Mouse (Mus musculus) limb, embryonic 14.5 days (tissue): Measurements from ENCODE around the gene Ncoa1. TPM values are rescaled to one million over a fixed set of nuclear protein-coding genes. Genes with fewer than 3 reads are reported as not detected.

Experiments
- ATAC-seq: fragments of 200-750 bp; cut with Nextera tagmentation; 2 replicates; pipeline ENCODE4 v1.8.0; 2017; ENCODE audit warnings: low read depth, moderate number of reproducible peaks, moderate TSS enrichment; ENCODE audit not compliant: low FRiP score
- DNase-seq: peaks from one replicate; pipeline ENCODE4 v3.0.0-alpha.2; 2015; ENCODE audit warnings: low spot score
- H3K27ac ChIP-seq: fragments of 300-500 bp; sonication (generic); replicated peaks from 2 replicates; pipeline ENCODE4 v1.5.1; 2014; ENCODE audit warnings: low read depth, mild to moderate bottlenecking, low read length, moderate library complexity, mixed read lengths
- H3K27me3 ChIP-seq: fragments of 300-500 bp; sonication (generic); 2 replicates; pipeline ENCODE4 v1.6.1; 2014; ENCODE audit warnings: low read length, mixed read lengths; ENCODE audit not compliant: control insufficient read depth, insufficient read depth
- H3K36me3 ChIP-seq: fragments of 300-500 bp; sonication (generic); 2 replicates; pipeline ENCODE4 v1.6.1; 2014; ENCODE audit warnings: mild to moderate bottlenecking, low read length, moderate library complexity, mixed read lengths; ENCODE audit not compliant: control insufficient read depth, insufficient read depth
- H3K4me1 ChIP-seq: fragments of 300-500 bp; sonication (generic); 2 replicates; pipeline ENCODE4 v1.6.1; 2014; ENCODE audit warnings: antibody characterized with exemption, low read length, mixed read lengths; ENCODE audit not compliant: control insufficient read depth, insufficient read depth
- H3K4me2 ChIP-seq: fragments of 300-500 bp; sonication (generic); replicated peaks from 2 replicates; pipeline ENCODE4 v1.6.1; 2014; ENCODE audit warnings: low read depth, mild to moderate bottlenecking, low read length, moderate library complexity; ENCODE audit not compliant: severe bottlenecking
- H3K4me3 ChIP-seq: fragments of 300-500 bp; sonication (generic); replicated peaks from 2 replicates; pipeline ENCODE4 v1.5.1; 2014; ENCODE audit warnings: low read length
- H3K9ac ChIP-seq: fragments of 300-500 bp; sonication (generic); 2 replicates; pipeline ENCODE4 v1.6.1; 2014; ENCODE audit warnings: mild to moderate bottlenecking, low read depth, low read length, moderate library complexity; ENCODE audit not compliant: severe bottlenecking
- H3K9me3 ChIP-seq: fragments of 300-500 bp; sonication (generic); 2 replicates; pipeline ENCODE4 v1.6.1; 2016; ENCODE audit warnings: low read length; ENCODE audit not compliant: control insufficient read depth
- POLR2A ChIP-seq: fragments of 200-500 bp; IDR thresholded peaks from 2 replicates; pipeline ENCODE4 v1.8.0; 2012; ENCODE audit warnings: inconsistent platforms, mild to moderate bottlenecking, moderate library complexity, borderline replicate concordance; ENCODE audit not compliant: insufficient read depth, insufficient read length; ENCODE audit errors: extremely low read depth
- WGBS: fragments of 180-500 bp; shearing (Covaris S2); extraction: QIAGEN DNeasy Blood & Tissue Kit; methylation state at CpG from one replicate; pipeline ENCODE4 v1.1.7; 2014; 5-methylcytosine and 5-hydroxymethylcytosine counted together
- polyA plus RNA-seq, 2 experiments: library from polyadenylated mRNA; depleted of rRNA in 1 of 2; stranded (reverse) in 1 of 2; unstranded in 1 of 2; fragments of >200 nt; fragmentation: Nextera tagmentation in 1 of 2; extraction: Ambion mirVana in 1 of 2; gene quantifications; 2 replicates each; pipeline versions ENCODE4 v1.2.1 to v1.2.3; 2012 to 2014

The Ncoa1 gene
- polyA plus RNA-seq, 2 experiments = 26.3 to 26.9 TPM

DNA sequence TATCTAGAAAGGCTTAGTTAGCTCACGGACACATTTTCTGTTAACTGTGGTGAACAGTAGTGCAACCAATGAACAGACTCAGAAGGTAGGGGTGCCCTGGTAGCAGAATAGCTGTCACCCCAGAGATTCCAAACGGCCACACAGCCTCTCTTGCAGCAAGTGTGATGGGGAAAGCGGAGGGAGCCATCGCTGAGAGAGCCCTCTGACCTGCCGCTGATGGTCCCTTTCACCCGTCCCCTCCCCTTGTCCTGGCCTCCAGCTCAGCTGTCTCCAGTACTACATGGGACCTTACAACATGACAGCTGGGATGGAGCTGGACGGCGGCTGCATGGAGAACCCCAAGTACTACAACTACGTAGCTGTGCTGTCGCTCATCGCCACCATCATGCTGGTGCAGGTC lies 270.9 kb downstream of the Ncoa1 start:
- Histone ChIP-seq H3K27me3 (no peaks in the 10 kb centered on the region), H3K4me2 (no peak overlapping the region), H3K9ac (no peak overlapping the region), H3K27ac (no peak overlapping the region), H3K4me1 (no peaks in the 10 kb centered on the region), H3K4me3 (no peak overlapping the region), H3K36me3 (peaks cover 73% of the 10 kb centered on the region), H3K9me3 (no peaks in the 10 kb centered on the region)
- 97% methylated on average over 11 of the region's 11 CpGs for WGBS
- ATAC-seq (no peak), DNase-seq (no peak)
- no peak for TF ChIP-seq POLR2A

DNA sequence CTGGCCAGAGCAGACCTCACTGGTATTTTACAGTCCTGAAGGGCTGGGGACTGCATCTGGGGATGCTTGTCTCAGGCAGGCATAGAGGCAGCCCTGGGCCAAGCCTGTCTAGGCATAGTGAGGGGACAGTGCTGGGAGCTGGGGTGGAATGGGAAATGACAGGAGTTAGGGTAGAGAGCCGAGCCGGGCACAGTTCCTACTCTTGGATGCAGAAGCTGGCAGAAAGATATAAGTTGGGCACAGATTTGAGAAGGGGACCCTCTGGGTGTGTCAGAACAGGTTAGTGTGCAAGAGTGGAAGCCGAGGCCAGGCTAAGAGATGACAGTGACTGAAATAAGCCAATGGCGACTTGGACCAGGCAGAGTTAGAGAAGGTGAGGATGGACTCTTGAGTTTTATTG lies 274.8 kb downstream of the Ncoa1 start:
- WGBS = 93% methylated on average over 4 of the region's 4 CpGs
- peaks cover 81% of the 10 kb centered on the region for H3K36me3 ChIP-seq

DNA sequence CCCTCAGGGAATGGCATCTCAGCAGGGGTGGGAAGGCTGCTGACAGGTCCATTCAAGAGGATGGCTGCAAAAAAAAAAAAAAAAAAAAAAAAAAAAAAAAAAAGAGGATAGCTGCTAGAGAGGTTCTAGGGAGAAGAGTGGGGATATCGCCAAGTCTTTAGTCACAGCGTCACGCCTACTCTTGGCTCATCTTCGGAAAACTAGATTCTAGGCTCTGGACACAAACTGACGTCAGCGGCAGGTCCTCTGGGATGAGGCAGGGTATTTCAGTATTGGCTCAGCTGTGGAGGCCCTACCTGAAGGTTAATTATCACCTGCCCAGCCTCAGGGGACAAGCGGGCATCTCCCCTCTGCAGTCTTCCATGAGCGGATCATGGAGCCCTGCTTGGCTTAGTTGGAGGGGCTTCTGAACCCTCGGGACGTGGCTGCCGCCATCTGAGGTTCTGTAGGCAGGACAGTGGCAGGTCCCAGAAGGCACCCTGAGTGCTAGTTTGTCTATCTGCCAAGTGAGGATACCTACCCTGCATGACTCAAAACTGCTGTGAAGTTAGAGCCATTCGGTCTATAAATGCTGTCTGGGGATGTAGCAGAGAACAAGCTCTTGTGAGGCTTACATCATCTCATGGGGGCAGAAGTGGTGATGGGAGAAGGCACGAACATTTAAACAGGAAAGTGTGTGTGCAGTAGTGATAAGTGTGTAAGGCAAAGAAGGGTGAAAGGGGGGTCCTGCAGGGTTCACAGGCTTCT lies 275.4 kb downstream of the Ncoa1 start:
- Histone ChIP-seq H3K9me3 (no peaks in the 10 kb centered on the region), H3K27ac (no peak overlapping the region), H3K27me3 (no peaks in the 10 kb centered on the region), H3K4me3 (no peak overlapping the region), H3K4me1 (no peaks in the 10 kb centered on the region), H3K4me2 (no peak overlapping the region), H3K9ac (no peak overlapping the region), H3K36me3 (peaks cover 79% of the 10 kb centered on the region)
- ATAC-seq (no peak), DNase-seq (peak; percentile 22)
- WGBS = 90% methylated on average over 13 of the region's 13 CpGs
- no peak for TF ChIP-seq POLR2A

More for the DNA sequence above, 274.8 kb downstream of the Ncoa1 start:
- H3K4me1 ChIP-seq = no peaks in the 10 kb centered on the region
- DNase-seq = no peak
- no peak overlapping the region for H3K4me3 ChIP-seq
- no peak overlapping the region for H3K4me2 ChIP-seq
- H3K27me3 ChIP-seq = no peaks in the 10 kb centered on the region
- no peaks in the 10 kb centered on the region for H3K9me3 ChIP-seq
- no peak overlapping the region for H3K27ac ChIP-seq
- ATAC-seq = no peak
- H3K9ac ChIP-seq = no peak overlapping the region
- TF ChIP-seq POLR2A = no peak

DNA sequence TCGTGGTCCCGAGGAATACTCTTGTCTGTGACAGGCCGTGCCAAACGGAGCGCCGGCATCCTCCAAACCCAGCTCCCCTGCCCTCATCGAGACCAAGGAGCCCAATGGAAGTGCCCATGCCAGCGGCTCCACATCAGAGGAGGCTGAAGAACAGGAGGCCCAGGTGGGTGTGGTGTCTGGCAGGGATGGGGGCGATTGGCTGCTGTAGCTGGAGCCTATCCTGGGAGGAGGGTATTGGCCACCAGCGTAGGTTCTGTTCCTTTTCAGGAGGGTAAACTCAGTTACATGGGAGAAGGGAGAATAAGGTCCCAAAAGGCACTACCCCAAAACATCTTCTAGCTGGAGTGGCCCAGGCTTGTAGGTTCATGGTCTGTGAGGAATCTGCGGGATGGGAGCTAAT lies 277.7 kb downstream of the Ncoa1 start:
- peaks cover 60% of the 10 kb centered on the region for H3K36me3 ChIP-seq
- no peak for TF ChIP-seq POLR2A
- H3K27me3 ChIP-seq = no peaks in the 10 kb centered on the region
- H3K4me2 ChIP-seq = no peak overlapping the region
- H3K4me1 ChIP-seq = no peaks in the 10 kb centered on the region
- DNase-seq (no peak), ATAC-seq (no peak)
- no peak overlapping the region for H3K27ac ChIP-seq
- no peak overlapping the region for H3K9ac ChIP-seq
- H3K4me3 ChIP-seq = no peak overlapping the region
- H3K9me3 ChIP-seq = no peaks in the 10 kb centered on the region
- 95% methylated on average over 11 of the region's 11 CpGs for WGBS

DNA sequence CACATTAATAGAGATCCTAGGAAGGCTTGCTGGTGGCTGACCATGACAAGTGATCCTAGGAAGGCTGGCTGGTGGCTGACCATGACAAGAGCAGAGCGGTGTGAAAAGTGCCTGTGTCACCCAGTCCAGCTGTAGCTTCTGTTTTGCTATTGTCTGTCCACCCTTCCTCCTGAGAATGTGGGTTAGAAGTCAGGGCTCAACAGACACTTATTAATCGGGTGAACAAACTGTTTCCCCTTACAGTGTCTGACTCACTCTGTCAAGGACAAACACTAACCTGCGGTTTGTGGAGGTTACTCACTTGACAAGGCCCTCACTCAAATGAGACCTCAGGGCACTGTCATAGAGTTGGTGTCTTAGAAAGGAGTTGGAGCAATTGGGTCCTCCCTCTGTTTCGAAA lies 278.3 kb downstream of the Ncoa1 start:
- ATAC-seq (no peak), DNase-seq (no peak)
- Histone ChIP-seq H3K9ac (no peak overlapping the region), H3K36me3 (peaks cover 61% of the 10 kb centered on the region), H3K9me3 (no peaks in the 10 kb centered on the region), H3K27ac (no peak overlapping the region), H3K4me2 (no peak overlapping the region), H3K27me3 (no peaks in the 10 kb centered on the region), H3K4me3 (no peak overlapping the region), H3K4me1 (no peaks in the 10 kb centered on the region)
- WGBS = 92% methylated on average over 4 of the region's 4 CpGs
- TF ChIP-seq POLR2A = no peak

Other genes starting within 250 kb of the Ncoa1 start
- 4.1 and 5.3 TPM in 2 replicates for gene Ptrhd1, start 243.2 kb downstream of the Ncoa1 start, polyA plus RNA-seq (2012; rRNA removed)
- gene Ptrhd1, start 243.2 kb downstream of the Ncoa1 start, polyA plus RNA-seq (2014; fragmentation: Nextera tagmentation; extraction: Ambion mirVana) = 5.5 and 5.6 TPM in 2 replicates
- 19.2 and 21.1 TPM in 2 replicates for gene Cenpo, start 242.9 kb downstream of the Ncoa1 start, polyA plus RNA-seq (2012; rRNA removed)
- 11.9 and 13.7 TPM in 2 replicates for gene Cenpo, start 242.9 kb downstream of the Ncoa1 start, polyA plus RNA-seq (2014; fragmentation: Nextera tagmentation; extraction: Ambion mirVana)
- gene Itsn2, start 115.5 kb upstream of the Ncoa1 start, polyA plus RNA-seq (2012; rRNA removed) = 31.1 and 33.2 TPM in 2 replicates
- 42.6 and 49.3 TPM in 2 replicates for gene Itsn2, start 115.5 kb upstream of the Ncoa1 start, polyA plus RNA-seq (2014; fragmentation: Nextera tagmentation; extraction: Ambion mirVana)
- gene Gm3625, start 115.7 kb upstream of the Ncoa1 start, polyA plus RNA-seq (2012; rRNA removed) = not detected in 2 replicates
- not detected in 2 replicates for gene Gm3625, start 115.7 kb upstream of the Ncoa1 start, polyA plus RNA-seq (2014; fragmentation: Nextera tagmentation; extraction: Ambion mirVana)